Mouse (Mus musculus): ENCODE results near the gene Nudt6. TPM values are rescaled to one million over a fixed set of nuclear protein-coding genes. Genes with fewer than 3 reads are reported as not detected.

The Nudt6 gene
- total RNA-seq (2012; rRNA removed) (4.0 and 6.0 TPM in 2 replicates), polyA plus RNA-seq (2012; ENCODE audit: insufficient read depth in 1 of 2, insufficient read length in 2 of 2, low read depth in 1 of 2, low replicate concordance in 2 of 2, missing spikeins in 1 of 2) (1 to 10 TPM in 1 of 2 experiments, not detected in 1; 9.1 TPM)

DNA sequence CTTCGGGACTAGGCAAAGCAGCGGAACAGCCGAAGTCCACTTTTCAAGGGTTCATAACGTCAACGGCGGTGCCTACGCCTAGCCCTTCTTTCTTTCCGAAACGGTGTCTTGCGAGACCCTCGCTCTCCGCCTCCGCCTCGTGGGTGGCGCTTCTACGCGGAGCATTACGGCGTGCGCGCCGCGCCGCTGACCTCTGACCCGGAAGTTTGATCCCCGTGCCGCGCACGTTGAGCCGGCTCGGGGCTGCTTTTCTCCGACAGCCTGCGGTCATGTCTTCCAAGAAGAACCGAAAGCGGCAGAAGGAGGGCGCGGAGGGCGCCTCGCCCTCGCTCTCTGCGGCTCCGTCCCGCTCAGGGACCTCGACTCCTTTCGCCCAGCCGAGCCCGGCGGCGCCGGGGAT is at the start of gene Nudt6:
Nudt6 (minus strand) TSS at position 140 of the 400 bp plus-strand sequence.
- DNase-seq (ENCODE audit: low read depth, low spot score), result peak; percentile 96
- Histone ChIP-seq H3K9ac (ENCODE audit: control insufficient read depth, low read depth, low read length, poor library complexity, severe bottlenecking) (peak within 1 kb of the TSS; percentile 98), H3K27me3 (ENCODE audit: control insufficient read depth in 1 of 2, insufficient read depth in 2 of 2, low read length in 2 of 2) (no peaks in the 10 kb centered on the region), H3K36me3 (ENCODE audit: control insufficient read depth in 1 of 2, insufficient read depth in 2 of 2, low read length in 2 of 2) (peaks cover 7 to 12% of the 10 kb centered on the region in 2 experiments; a peak in 3 of 4 replicates), H3K9me3 (replicated peaks; ENCODE audit: insufficient read depth, low read length) (no peaks in the 10 kb centered on the region), H3K27ac (ENCODE audit: control insufficient read depth, low read depth, low read length) (peak within 1 kb of the TSS; percentile 88), H3K4me3 (ENCODE audit: control insufficient read depth in 1 of 2, insufficient read depth in 1 of 2, low read depth in 2 of 2, low read length in 2 of 2) (peak within 1 kb of the TSS; percentile 94 to 95), H3K79me2 (ENCODE audit: control insufficient read depth, insufficient read depth, low read length, poor library complexity) (peaks cover 35% of the 10 kb centered on the region), H3K4me1 (ENCODE audit: control insufficient read depth in 1 of 2, insufficient read depth in 2 of 2, low read length in 2 of 2) (peaks cover 2 to 6% of the 10 kb centered on the region in 2 experiments; a peak in 1 of 4 replicates)
- TF ChIP-seq POLR2A (IDR thresholded peaks at IDR 0.05; ENCODE audit: control insufficient read depth in 1 of 2, insufficient read depth in 1 of 2, low read depth in 1 of 2, low read length in 2 of 2, poor library complexity in 1 of 2) (peak; percentile 70 to 82; a peak in 3 of 4 replicates), KAT2A (conservative IDR thresholded peaks at IDR 0.05; ENCODE audit: low read depth, low read length) (peak; percentile 82), NELFE (IDR thresholded peaks at IDR 0.05; ENCODE audit: low read depth, low read length) (peak; percentile 89), CHD2 (IDR thresholded peaks at IDR 0.05; ENCODE audit: low read length) (peak; percentile 67), RCOR1 (IDR thresholded peaks at IDR 0.05; ENCODE audit: low read depth, low read length) (no peak), USF1 (IDR thresholded peaks at IDR 0.05; ENCODE audit: low read depth, low read length) (peak; percentile 62), BHLHE40 (IDR thresholded peaks at IDR 0.05; ENCODE audit: borderline replicate concordance, low read depth, low read length) (peak; percentile 89), HCFC1 (IDR thresholded peaks at IDR 0.05; ENCODE audit: low read depth, low read length) (peak; percentile 89), CTCF (IDR thresholded peaks at IDR 0.05 in 2 of 3, conservative IDR thresholded peaks at IDR 0.05 in 1 of 3; ENCODE audit: control insufficient read depth in 1 of 3, insufficient read depth in 1 of 3, low read depth in 2 of 3, low read length in 3 of 3, poor library complexity in 1 of 3, severe bottlenecking in 1 of 3) (no peak), MXI1 (IDR thresholded peaks at IDR 0.05; ENCODE audit: low read depth, low read length) (peak; percentile 100), TCF12 (IDR thresholded peaks at IDR 0.05; ENCODE audit: low read depth, low read length) (peak; percentile 51; the same call in 1 of the 2 replicates), ELF1 (IDR thresholded peaks at IDR 0.05; ENCODE audit: low read depth, low read length) (peak; percentile 69; the same call in 1 of the 2 replicates), POLR2AphosphoS2 (IDR thresholded peaks at IDR 0.05; ENCODE audit: low read length) (0 out of 2 replicates have a peak, but pooled peaks have one; percentile 37), MAX (IDR thresholded peaks at IDR 0.05; ENCODE audit: low read length) (peak; percentile 93), E2F4 (IDR thresholded peaks at IDR 0.05; ENCODE audit: borderline replicate concordance, low read depth, low read length) (0 out of 2 replicates have a peak, but pooled peaks have one; percentile 67), ZMIZ1 (IDR thresholded peaks at IDR 0.05; ENCODE audit: low read depth, low read length) (no peak), ZKSCAN1 (IDR thresholded peaks at IDR 0.05; ENCODE audit: low read depth, low read length) (0 out of 2 replicates have a peak, but pooled peaks have one; percentile 47), MYC (IDR thresholded peaks at IDR 0.05; ENCODE audit: low read depth, low read length) (peak; percentile 91), UBTF (IDR thresholded peaks at IDR 0.05; ENCODE audit: borderline replicate concordance, insufficient read depth, low read depth, low read length) (no peak), MAZ (IDR thresholded peaks at IDR 0.05; ENCODE audit: low read depth, low read length) (peak; percentile 68; the same call in 1 of the 2 replicates), ETS1 (IDR thresholded peaks at IDR 0.05; ENCODE audit: low read depth, low read length) (0 out of 2 replicates have a peak, but pooled peaks have one; percentile 11), EP300 (IDR thresholded peaks at IDR 0.05; ENCODE audit: low read depth in 1 of 2, low read length in 2 of 2) (peak in 1 of 2 experiments; percentile 31; a peak in 1 of 4 replicates), TBP (IDR thresholded peaks at IDR 0.05; ENCODE audit: low read depth, low read length) (no peak), SIN3A (IDR thresholded peaks at IDR 0.05; ENCODE audit: low read length) (peak; percentile 99), NRF1 (IDR thresholded peaks at IDR 0.05; ENCODE audit: insufficient read depth, low read depth, low read length, poor library complexity, severe bottlenecking) (peak; percentile 18; the same call in 1 of the 2 replicates), GABPA (IDR thresholded peaks at IDR 0.05; ENCODE audit: low read depth, low read length) (no peak; the same call in 1 of the 2 replicates)

Data from MEL (cell line).